Mouse (Mus musculus): ENCODE measurements around the gene Akap1.

DNA sequence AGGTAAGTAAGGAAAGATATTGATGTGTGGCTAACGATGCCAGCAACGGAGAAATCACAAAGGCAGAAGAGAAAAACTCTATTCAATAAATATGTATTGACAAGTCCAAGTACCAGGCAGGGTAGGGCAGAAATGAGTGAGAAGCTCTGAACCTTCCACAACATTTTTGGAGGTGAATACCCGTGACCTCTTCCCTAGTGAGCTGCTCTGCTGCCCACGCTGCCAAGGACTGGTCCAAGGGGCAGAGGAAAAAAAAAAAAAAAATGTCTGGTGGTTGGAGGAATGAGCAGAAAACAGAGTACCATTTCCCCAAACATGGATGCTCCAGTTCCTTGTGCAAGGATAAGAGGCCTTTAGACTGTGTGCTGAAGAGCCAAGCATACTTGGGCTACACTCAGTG is 11.6 kb downstream of the Akap1 start:
- TF ChIP-seq POLR2A (IDR thresholded peaks at IDR 0.05; ENCODE audit: control insufficient read depth, extremely low read depth, insufficient read depth, low read length, poor library complexity), result no peak
- TF ChIP-seq CTCF (IDR thresholded peaks at IDR 0.05; ENCODE audit: borderline replicate concordance, control insufficient read depth, extremely low read depth, insufficient read depth, low read length, poor library complexity), result no peak
